Mouse (Mus musculus) intestine, postnatal 0 days (tissue): ENCODE results near the gene Hdac11. TPM values are rescaled to one million over a fixed set of nuclear protein-coding genes. Genes with fewer than 3 reads are reported as not detected.
A peak's percentile ranks its signal among the peaks of the same experiment; 100 is the strongest.

ENCODE experiments used
- ATAC-seq: fragments of 200-750 bp; cut with Nextera tagmentation; 2 replicates; pipeline ENCODE4 v1.8.0; 2017; ENCODE audit warnings: mild to moderate bottlenecking, moderate TSS enrichment, moderate library complexity
- H3K27ac ChIP-seq: fragments of 300-500 bp; sonication (generic); 2 replicates; pipeline ENCODE4 v1.5.1; 2014; ENCODE audit warnings: mild to moderate bottlenecking, low read depth, low read length, moderate library complexity
- H3K27me3 ChIP-seq: fragments of 300-500 bp; sonication (generic); replicated peaks from 2 replicates; pipeline ENCODE4 v1.6.1; 2014; ENCODE audit warnings: low read length, mixed read lengths; ENCODE audit not compliant: control insufficient read depth, insufficient read depth
- H3K36me3 ChIP-seq: fragments of 300-500 bp; sonication (generic); 2 replicates; pipeline ENCODE4 v1.6.1; 2014; ENCODE audit warnings: mild to moderate bottlenecking, moderate library complexity; ENCODE audit not compliant: control insufficient read depth, insufficient read depth
- H3K4me1 ChIP-seq: fragments of 300-500 bp; sonication (generic); replicated peaks from 2 replicates; pipeline ENCODE4 v1.6.1; 2014; ENCODE audit warnings: antibody characterized with exemption, low read length, mixed read lengths; ENCODE audit not compliant: control insufficient read depth, insufficient read depth
- H3K4me2 ChIP-seq: fragments of 300-500 bp; sonication (generic); replicated peaks from 2 replicates; pipeline ENCODE4 v1.6.1; 2014; ENCODE audit warnings: low read depth, mild to moderate bottlenecking, moderate library complexity
- H3K4me3 ChIP-seq: fragments of 300-500 bp; sonication (generic); 2 replicates; pipeline ENCODE4 v1.5.1; 2014; ENCODE audit warnings: low read depth, low read length
- H3K9ac ChIP-seq: fragments of 300-500 bp; sonication (generic); 2 replicates; pipeline ENCODE4 v1.6.1; 2014; ENCODE audit warnings: mild to moderate bottlenecking, low read depth, low read length
- H3K9me3 ChIP-seq: fragments of 300-500 bp; sonication (generic); 2 replicates; pipeline ENCODE4 v1.6.1; 2016; ENCODE audit warnings: mixed run types; ENCODE audit not compliant: control insufficient read depth
- CTCF ChIP-seq: sonication (generic); IDR thresholded peaks from 2 replicates; pipeline ENCODE4 v1.5.1; 2016; ENCODE audit warnings: low read depth, mild to moderate bottlenecking, control low read depth, antibody characterized with exemption, moderate library complexity
- WGBS: fragments of 180-500 bp; shearing (Covaris S2); extraction: QIAGEN DNeasy Blood & Tissue Kit; methylation state at CpG from one replicate; pipeline ENCODE4 v1.1.7; 2014; 5-methylcytosine and 5-hydroxymethylcytosine counted together
- polyA plus RNA-seq: library from polyadenylated mRNA; unstranded; fragments of >200 nt; fragmentation: Nextera tagmentation; extraction: Ambion mirVana; gene quantifications from 2 replicates; pipeline ENCODE4 v1.2.1, GENCODE M21; 2015

The Hdac11 gene
- polyA plus RNA-seq = 4.2 and 4.8 TPM in 2 replicates

GRCm38 (mm10) chr6:91156554-91157236 is at the start of gene Hdac11:
Gene Hdac11 (plus strand): TSS chr6:91156665.
- WGBS = under 1% methylated on average over 41 of the region's 42 CpGs
- Histone ChIP-seq H3K27me3 (0 out of 2 replicates have a peak, but pooled peaks cover 4% of the 10 kb centered on the region), H3K9ac (peak within 1 kb of the TSS; percentile 54; the same call in 1 of the 2 replicates), H3K27ac (peak within 1 kb of the TSS; percentile 31; the same call in 1 of the 2 replicates), H3K9me3 (no peaks in the 10 kb centered on the region), H3K36me3 (no peaks in the 10 kb centered on the region; the same call in 1 of the 2 replicates), H3K4me2 (peak within 1 kb of the TSS; percentile 92), H3K4me3 (peak within 1 kb of the TSS; percentile 65), H3K4me1 (peaks cover 13% of the 10 kb centered on the region; the same call in 1 of the 2 replicates)
- ATAC-seq = peak; percentile 96
- no peak for TF ChIP-seq CTCF

- H3K4me3 ChIP-seq = no peak overlapping the region
- H3K9ac ChIP-seq = no peak overlapping the region
- no peaks in the 10 kb centered on the region for H3K27me3 ChIP-seq
- WGBS = 82% methylated on average over 3 of the region's 3 CpGs
- no peaks in the 10 kb centered on the region for H3K36me3 ChIP-seq
- no peaks in the 10 kb centered on the region for H3K9me3 ChIP-seq
- ATAC-seq = no peak
- no peak overlapping the region for H3K27ac ChIP-seq
- no peak for TF ChIP-seq CTCF
- H3K4me2 ChIP-seq = no peak overlapping the region
- H3K4me1 ChIP-seq = no peaks in the 10 kb centered on the region
Measured at GRCm38 (mm10) chr6:91108301-91108916, 48.1 kb upstream of the Hdac11 start.

GRCm38 (mm10) chr6:91108917-91109450 is 47.5 kb upstream of the Hdac11 start:
- ATAC-seq = no peak
- Histone ChIP-seq H3K36me3 (no peaks in the 10 kb centered on the region), H3K4me3 (no peak overlapping the region), H3K9ac (no peak overlapping the region), H3K9me3 (no peaks in the 10 kb centered on the region), H3K27me3 (no peaks in the 10 kb centered on the region), H3K4me2 (no peak overlapping the region), H3K27ac (no peak overlapping the region), H3K4me1 (no peaks in the 10 kb centered on the region)
- TF ChIP-seq CTCF = no peak
- WGBS = 80% methylated on average over 2 of the region's 2 CpGs

- Histone ChIP-seq H3K4me3 (no peak overlapping the region), H3K4me2 (no peak overlapping the region), H3K9me3 (no peaks in the 10 kb centered on the region), H3K4me1 (no peaks in the 10 kb centered on the region), H3K27ac (no peak overlapping the region), H3K36me3 (no peaks in the 10 kb centered on the region), H3K27me3 (no peaks in the 10 kb centered on the region), H3K9ac (no peak overlapping the region)
- no peak for TF ChIP-seq CTCF
- ATAC-seq = no peak
Measured at GRCm38 (mm10) chr6:91109489-91109888, 47.0 kb upstream of the Hdac11 start.

- no peak overlapping the region for H3K4me2 ChIP-seq
- no peaks in the 10 kb centered on the region for H3K27me3 ChIP-seq
- H3K36me3 ChIP-seq = no peaks in the 10 kb centered on the region
- no peaks in the 10 kb centered on the region for H3K4me1 ChIP-seq
- no peak overlapping the region for H3K9ac ChIP-seq
- no peak overlapping the region for H3K4me3 ChIP-seq
- ATAC-seq = no peak
- no peak overlapping the region for H3K27ac ChIP-seq
- TF ChIP-seq CTCF = no peak
- WGBS = 72% methylated on average over 13 of the region's 13 CpGs
- no peaks in the 10 kb centered on the region for H3K9me3 ChIP-seq
Measured at GRCm38 (mm10) chr6:91110323-91111020, 46.0 kb upstream of the Hdac11 start.
